Mouse (Mus musculus): ENCODE measurements around the gene C9orf72.

DNA sequence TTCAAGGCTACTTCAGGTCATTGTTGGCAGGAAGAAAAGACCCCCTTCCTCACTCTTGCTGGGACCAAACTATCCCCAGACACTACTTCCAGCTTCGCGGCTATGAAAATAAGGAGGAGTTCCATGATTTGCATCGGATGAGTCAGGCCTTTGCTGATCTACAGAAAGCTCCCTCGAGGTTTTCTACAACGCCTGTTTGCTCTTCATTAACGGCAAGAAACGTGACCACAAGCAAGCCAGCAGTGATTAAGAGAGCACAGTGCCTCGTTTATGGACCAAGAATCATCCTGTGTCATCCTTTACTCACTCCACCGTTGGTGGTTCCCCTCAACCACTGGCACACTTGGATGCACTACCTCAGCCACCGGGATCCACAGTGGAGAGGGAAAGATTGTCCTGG lies 80.2 kb downstream of the C9orf72 start:
- TF ChIP-seq GATA1 (IDR thresholded peaks at IDR 0.05; ENCODE audit: low read length) (no peak), TAL1 (IDR thresholded peaks at IDR 0.05; ENCODE audit: low read length) (no peak)

All from erythroblast, embryonic 14.5 days (primary cell).